Mouse (Mus musculus): ENCODE results near the gene Zbp1. TPM values are rescaled to one million over a fixed set of nuclear protein-coding genes. Genes with fewer than 3 reads are reported as not detected.
A peak's percentile ranks its signal among the peaks of the same experiment; 100 is the strongest.

The Zbp1 gene
- polyA plus RNA-seq, 1 experiment from 2014 or later, result not detected

- Histone ChIP-seq H3K27me3 (replicated peaks; ENCODE audit: control insufficient read depth, insufficient read depth, low read length) (no peaks in the 10 kb centered on the region), H3K9ac (replicated peaks; ENCODE audit: low read depth, low read length) (no peak overlapping the region), H3K4me2 (ENCODE audit: low read length) (no peak overlapping the region), H3K4me3 (replicated peaks; ENCODE audit: low read length) (no peak overlapping the region), H3K27ac (ENCODE audit: low read length) (peak overlapping the region; percentile 9; the same call in 1 of the 2 replicates), H3K4me1 (replicated peaks; ENCODE audit: control insufficient read depth, insufficient read depth, low read length) (peaks cover 51% of the 10 kb centered on the region), H3K9me3 (ENCODE audit: control insufficient read depth, low read length) (no peaks in the 10 kb centered on the region), H3K36me3 (ENCODE audit: control insufficient read depth, insufficient read depth) (no peaks in the 10 kb centered on the region; the same call in 1 of the 2 replicates)
- WGBS, result 46% methylated on average over 8 of the region's 8 CpGs
- ATAC-seq, result no peak
Measured at GRCm38 (mm10) chr2:173235435-173236332, 17.0 kb upstream of the Zbp1 start.

- peaks cover 5% of the 10 kb centered on the region; the same call in 1 of the 2 replicates for H3K36me3 ChIP-seq (ENCODE audit: control insufficient read depth, insufficient read depth)
- no peaks in the 10 kb centered on the region for H3K9me3 ChIP-seq (ENCODE audit: control insufficient read depth, low read length)
- no peak overlapping the region for H3K4me2 ChIP-seq (ENCODE audit: low read length)
- H3K4me1 ChIP-seq (replicated peaks; ENCODE audit: control insufficient read depth, insufficient read depth, low read length), result peaks cover 36% of the 10 kb centered on the region
- no peak for ATAC-seq
- no peak overlapping the region for H3K27ac ChIP-seq (ENCODE audit: low read length)
- WGBS, result 76% methylated on average over 8 of the region's 8 CpGs
- H3K27me3 ChIP-seq (replicated peaks; ENCODE audit: control insufficient read depth, insufficient read depth, low read length), result no peaks in the 10 kb centered on the region
- no peak overlapping the region for H3K4me3 ChIP-seq (replicated peaks; ENCODE audit: low read length)
- H3K9ac ChIP-seq (replicated peaks; ENCODE audit: low read depth, low read length), result no peak overlapping the region
Measured at GRCm38 (mm10) chr2:173232766-173233099, 14.0 kb upstream of the Zbp1 start.

GRCm38 (mm10) chr2:173232065-173232765 is 13.5 kb upstream of the Zbp1 start:
- Histone ChIP-seq H3K27me3 (replicated peaks; ENCODE audit: control insufficient read depth, insufficient read depth, low read length) (no peaks in the 10 kb centered on the region), H3K4me1 (replicated peaks; ENCODE audit: control insufficient read depth, insufficient read depth, low read length) (peaks cover 32% of the 10 kb centered on the region), H3K9me3 (ENCODE audit: control insufficient read depth, low read length) (no peaks in the 10 kb centered on the region), H3K9ac (replicated peaks; ENCODE audit: low read depth, low read length) (no peak overlapping the region), H3K4me2 (ENCODE audit: low read length) (no peak overlapping the region), H3K27ac (ENCODE audit: low read length) (no peak overlapping the region), H3K4me3 (replicated peaks; ENCODE audit: low read length) (no peak overlapping the region), H3K36me3 (ENCODE audit: control insufficient read depth, insufficient read depth) (peaks cover 5% of the 10 kb centered on the region; the same call in 1 of the 2 replicates)
- no peak for ATAC-seq
- WGBS, result 69% methylated on average over 22 of the region's 22 CpGs

GRCm38 (mm10) chr2:173229578-173230224 is 11.0 kb upstream of the Zbp1 start:
- Histone ChIP-seq H3K27me3 (replicated peaks; ENCODE audit: control insufficient read depth, insufficient read depth, low read length) (no peaks in the 10 kb centered on the region), H3K4me1 (replicated peaks; ENCODE audit: control insufficient read depth, insufficient read depth, low read length) (peaks cover 10% of the 10 kb centered on the region), H3K9ac (replicated peaks; ENCODE audit: low read depth, low read length) (no peak overlapping the region), H3K4me2 (ENCODE audit: low read length) (0 out of 2 replicates have a peak overlapping the region, but pooled peaks have one; percentile 14), H3K9me3 (ENCODE audit: control insufficient read depth, low read length) (no peaks in the 10 kb centered on the region), H3K36me3 (ENCODE audit: control insufficient read depth, insufficient read depth) (peaks cover 8% of the 10 kb centered on the region; the same call in 1 of the 2 replicates), H3K27ac (ENCODE audit: low read length) (no peak overlapping the region), H3K4me3 (replicated peaks; ENCODE audit: low read length) (no peak overlapping the region)
- peak; percentile 84 for ATAC-seq
- WGBS, result 4% methylated on average over 10 of the region's 10 CpGs

- no peaks in the 10 kb centered on the region for H3K27me3 ChIP-seq (replicated peaks; ENCODE audit: control insufficient read depth, insufficient read depth, low read length)
- no peak overlapping the region for H3K27ac ChIP-seq (ENCODE audit: low read length)
- no peak overlapping the region for H3K4me2 ChIP-seq (ENCODE audit: low read length)
- peaks cover 8% of the 10 kb centered on the region; the same call in 1 of the 2 replicates for H3K36me3 ChIP-seq (ENCODE audit: control insufficient read depth, insufficient read depth)
- no peak overlapping the region for H3K9ac ChIP-seq (replicated peaks; ENCODE audit: low read depth, low read length)
- peaks cover 10% of the 10 kb centered on the region for H3K4me1 ChIP-seq (replicated peaks; ENCODE audit: control insufficient read depth, insufficient read depth, low read length)
- no peak for ATAC-seq
- 91% methylated on average over 8 of the region's 8 CpGs for WGBS
- no peak overlapping the region for H3K4me3 ChIP-seq (replicated peaks; ENCODE audit: low read length)
- no peaks in the 10 kb centered on the region for H3K9me3 ChIP-seq (ENCODE audit: control insufficient read depth, low read length)
Measured at GRCm38 (mm10) chr2:173228567-173228966, 9.8 kb upstream of the Zbp1 start.

- 92% methylated on average over 8 of the region's 8 CpGs for WGBS
Measured at GRCm38 (mm10) chr2:173226792-173227191, 8.1 kb upstream of the Zbp1 start.

GRCm38 (mm10) chr2:173225906-173226305 is 7.2 kb upstream of the Zbp1 start:
- no peaks in the 10 kb centered on the region for H3K9me3 ChIP-seq (ENCODE audit: control insufficient read depth, low read length)
- H3K36me3 ChIP-seq (ENCODE audit: control insufficient read depth, insufficient read depth), result peaks cover 8% of the 10 kb centered on the region; the same call in 1 of the 2 replicates
- no peak overlapping the region for H3K4me2 ChIP-seq (ENCODE audit: low read length)
- no peak overlapping the region for H3K9ac ChIP-seq (replicated peaks; ENCODE audit: low read depth, low read length)
- peaks cover 6% of the 10 kb centered on the region; the same call in 1 of the 2 replicates for H3K4me1 ChIP-seq (replicated peaks; ENCODE audit: control insufficient read depth, insufficient read depth, low read length)
- H3K27ac ChIP-seq (ENCODE audit: low read length), result no peak overlapping the region
- ATAC-seq, result no peak
- H3K27me3 ChIP-seq (replicated peaks; ENCODE audit: control insufficient read depth, insufficient read depth, low read length), result no peaks in the 10 kb centered on the region
- WGBS, result 88% methylated on average over 7 of the region's 7 CpGs
- no peak overlapping the region for H3K4me3 ChIP-seq (replicated peaks; ENCODE audit: low read length)

More at GRCm38 (mm10) chr2:173226792-173227191, 8.1 kb upstream of the Zbp1 start:
- H3K27me3 ChIP-seq (replicated peaks; ENCODE audit: control insufficient read depth, insufficient read depth, low read length), result no peaks in the 10 kb centered on the region
- no peak overlapping the region for H3K9ac ChIP-seq (replicated peaks; ENCODE audit: low read depth, low read length)
- no peak overlapping the region for H3K4me2 ChIP-seq (ENCODE audit: low read length)
- no peaks in the 10 kb centered on the region for H3K9me3 ChIP-seq (ENCODE audit: control insufficient read depth, low read length)
- H3K4me3 ChIP-seq (replicated peaks; ENCODE audit: low read length), result no peak overlapping the region
- H3K4me1 ChIP-seq (replicated peaks; ENCODE audit: control insufficient read depth, insufficient read depth, low read length), result peaks cover 6% of the 10 kb centered on the region; the same call in 1 of the 2 replicates
- no peak for ATAC-seq
- H3K36me3 ChIP-seq (ENCODE audit: control insufficient read depth, insufficient read depth), result peaks cover 8% of the 10 kb centered on the region; the same call in 1 of the 2 replicates
- H3K27ac ChIP-seq (ENCODE audit: low read length), result no peak overlapping the region

GRCm38 (mm10) chr2:173224832-173225231 is 6.1 kb upstream of the Zbp1 start:
- Histone ChIP-seq H3K4me2 (ENCODE audit: low read length) (no peak overlapping the region), H3K4me1 (replicated peaks; ENCODE audit: control insufficient read depth, insufficient read depth, low read length) (peaks cover 2% of the 10 kb centered on the region; the same call in 1 of the 2 replicates), H3K9ac (replicated peaks; ENCODE audit: low read depth, low read length) (no peak overlapping the region), H3K9me3 (ENCODE audit: control insufficient read depth, low read length) (no peaks in the 10 kb centered on the region), H3K36me3 (ENCODE audit: control insufficient read depth, insufficient read depth) (peaks cover 8% of the 10 kb centered on the region; the same call in 1 of the 2 replicates), H3K27me3 (replicated peaks; ENCODE audit: control insufficient read depth, insufficient read depth, low read length) (no peaks in the 10 kb centered on the region), H3K4me3 (replicated peaks; ENCODE audit: low read length) (no peak overlapping the region), H3K27ac (ENCODE audit: low read length) (no peak overlapping the region)
- 64% methylated on average over 7 of the region's 7 CpGs for WGBS
- no peak for ATAC-seq

- H3K4me1 ChIP-seq (replicated peaks; ENCODE audit: control insufficient read depth, insufficient read depth, low read length), result no peaks in the 10 kb centered on the region
- 81% methylated on average over 3 of the region's 3 CpGs for WGBS
- H3K27ac ChIP-seq (ENCODE audit: low read length), result no peak overlapping the region
- no peak overlapping the region for H3K9ac ChIP-seq (replicated peaks; ENCODE audit: low read depth, low read length)
- H3K36me3 ChIP-seq (ENCODE audit: control insufficient read depth, insufficient read depth), result peaks cover 8% of the 10 kb centered on the region; the same call in 1 of the 2 replicates
- ATAC-seq, result no peak
- no peaks in the 10 kb centered on the region for H3K27me3 ChIP-seq (replicated peaks; ENCODE audit: control insufficient read depth, insufficient read depth, low read length)
- H3K9me3 ChIP-seq (ENCODE audit: control insufficient read depth, low read length), result no peaks in the 10 kb centered on the region
- no peak overlapping the region for H3K4me3 ChIP-seq (replicated peaks; ENCODE audit: low read length)
- no peak overlapping the region for H3K4me2 ChIP-seq (ENCODE audit: low read length)
Measured at GRCm38 (mm10) chr2:173224097-173224496, 5.4 kb upstream of the Zbp1 start.
